Mouse (Mus musculus): ENCODE results near the gene Syp.

Gene Syp

DNA sequence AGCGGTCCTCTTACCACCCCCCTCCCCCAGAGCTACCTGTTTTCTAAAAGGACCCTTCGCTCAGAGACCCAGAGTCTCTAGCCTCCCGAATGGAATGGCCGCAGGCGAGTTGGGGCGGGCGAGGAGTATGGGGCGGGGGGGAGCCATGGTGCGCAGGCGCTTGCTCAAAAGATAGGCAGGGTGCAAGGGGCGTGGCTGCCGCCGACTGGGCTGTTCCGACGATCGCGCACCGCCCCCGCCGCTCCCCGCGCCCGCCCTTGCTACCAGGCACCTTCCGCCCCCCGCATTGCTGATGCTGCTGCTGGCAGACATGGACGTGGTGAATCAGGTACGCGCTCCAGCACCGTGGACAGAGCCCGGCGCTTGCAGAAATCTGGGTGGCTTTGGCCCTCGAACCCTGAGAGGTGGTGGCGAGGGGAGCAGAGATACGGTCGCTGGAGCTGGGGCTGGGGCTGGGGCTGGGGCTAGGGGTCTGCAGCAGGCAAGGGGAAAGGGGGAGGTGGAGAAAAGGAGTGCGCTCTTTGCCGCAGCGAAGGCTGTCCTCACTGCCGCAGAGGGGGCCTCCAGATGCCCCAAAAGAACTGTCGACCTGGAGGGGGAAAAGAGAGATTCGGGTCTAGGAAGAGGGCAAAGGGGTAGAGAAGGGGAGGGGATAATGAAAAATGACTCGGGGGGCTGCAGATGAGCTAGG, at the start of gene Syp:
Gene Syp (plus strand): TSS at position 71 of the 691 bp plus-strand sequence.
- peak; percentile 64 to 73 for DNase-seq

DNA sequence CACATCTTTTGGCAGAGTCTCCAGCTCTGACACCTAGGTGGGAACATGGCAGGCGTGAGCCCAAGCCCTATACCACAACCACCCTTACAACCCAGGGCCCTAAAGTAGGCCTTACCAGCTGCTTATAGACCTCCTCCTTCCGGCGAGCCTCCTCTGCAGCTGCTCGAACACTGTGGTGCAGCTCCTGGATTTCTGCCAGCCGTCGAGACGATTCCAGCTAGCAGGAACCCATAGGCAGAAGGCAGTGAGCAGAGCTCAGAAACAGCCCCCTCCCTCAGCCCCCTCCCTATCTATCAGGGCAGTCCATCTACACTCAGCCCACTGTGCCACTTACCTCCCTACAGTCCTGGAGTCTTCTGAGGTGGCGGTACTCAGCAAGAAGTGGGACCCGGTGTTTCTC, 42.9 kb upstream of the Syp start:
- no peak for DNase-seq

DNA sequence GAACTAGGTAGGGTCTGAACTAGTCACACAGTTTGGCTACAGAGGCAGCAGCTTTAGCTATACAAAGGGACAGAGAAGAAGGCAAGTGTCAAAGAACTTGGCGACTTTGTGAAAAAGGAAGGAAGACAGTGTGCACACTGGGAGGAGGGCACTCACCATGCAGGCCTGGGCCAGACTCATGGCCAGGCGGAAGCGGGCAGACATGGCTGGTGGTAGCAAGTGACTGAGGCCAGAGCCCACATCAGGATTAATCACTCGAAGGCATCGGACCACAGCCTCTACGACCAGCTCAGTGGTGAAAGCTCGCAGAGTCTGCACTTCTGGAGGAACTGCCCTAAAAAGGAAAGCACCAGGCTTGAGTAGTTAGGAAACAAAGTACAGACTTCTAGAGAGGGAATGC, 34.3 kb upstream of the Syp start:
- DNase-seq: no peak

DNA sequence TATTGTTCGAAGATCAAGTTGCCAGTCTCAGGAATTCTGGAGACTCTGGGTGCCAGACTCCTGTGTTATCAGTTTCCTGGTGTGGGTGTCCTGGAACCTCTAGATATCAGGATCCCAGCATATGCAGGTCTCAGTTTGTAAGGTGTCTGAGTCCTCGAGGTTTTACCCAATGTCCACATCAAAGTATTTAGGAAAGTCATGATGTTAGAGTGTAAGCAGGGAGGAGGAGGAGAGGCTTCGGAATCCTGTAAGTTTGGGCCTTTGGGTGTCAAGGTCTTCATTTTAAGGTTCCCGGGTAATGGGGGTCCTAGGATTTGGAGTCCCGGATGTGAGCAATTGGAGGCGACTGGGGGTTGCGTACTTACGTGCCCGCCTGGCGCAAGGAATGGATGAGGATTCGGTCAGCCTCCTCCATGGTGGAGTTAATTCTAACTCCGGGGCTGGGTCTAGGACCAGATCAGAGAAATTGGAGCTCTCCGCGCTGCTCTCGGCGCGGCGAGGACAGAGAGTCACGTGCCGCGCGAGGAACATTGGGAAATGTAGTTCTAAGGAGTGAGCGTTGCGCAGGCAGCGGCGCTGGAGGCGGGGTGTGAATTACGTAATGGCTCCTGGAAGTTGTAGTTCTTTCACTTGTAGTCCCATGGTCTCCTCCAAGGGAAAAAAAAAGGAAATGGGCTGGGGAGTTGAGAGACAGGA, 33.2 kb upstream of the Syp start, which contains the start of gene Ccdc22:
Gene Ccdc22 (minus strand): TSS at position 639 of the 696 bp plus-strand sequence.
- peak; percentile 71 to 74 for DNase-seq

DNA sequence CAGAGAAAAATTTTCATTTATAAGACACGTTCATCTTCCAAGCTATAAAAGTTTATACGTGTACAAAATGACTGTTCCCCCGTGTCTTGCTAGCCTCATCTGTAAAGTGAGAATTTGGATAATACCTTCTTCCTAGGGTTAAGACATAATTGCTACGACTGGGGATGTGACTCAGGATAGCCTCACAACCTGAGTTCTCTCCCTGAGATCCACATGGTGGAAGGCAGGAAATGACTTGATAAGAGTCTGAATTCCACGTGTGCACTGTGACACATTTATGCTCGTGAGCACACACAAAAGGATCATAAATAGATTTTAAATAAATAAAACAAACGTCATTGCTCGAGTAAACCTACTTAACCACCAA, 32.7 kb upstream of the Syp start:
- DNase-seq: no peak

DNA sequence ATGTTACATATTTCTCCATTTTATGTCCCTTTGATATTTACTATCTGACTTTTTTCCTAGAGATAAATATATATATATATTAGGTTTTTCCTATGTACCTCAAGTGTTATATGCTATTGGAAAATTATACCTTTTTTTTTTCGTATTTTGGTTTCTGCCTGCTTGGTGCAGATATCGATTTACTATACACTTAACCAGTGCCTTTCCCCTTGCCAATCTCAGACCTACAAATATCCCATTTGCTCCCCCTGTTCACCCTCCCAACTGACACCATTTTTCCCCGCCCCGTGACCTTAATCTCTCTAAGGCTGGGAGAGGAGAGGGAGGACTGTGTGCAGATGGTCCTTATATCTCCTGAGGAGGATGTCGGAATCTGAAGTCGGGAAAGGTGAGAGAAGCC, 31.5 kb upstream of the Syp start, which contains the start of gene Cacna1f:
Gene Cacna1f (plus strand): TSS at position 301 of the 400 bp plus-strand sequence.
- no peak for DNase-seq

DNA sequence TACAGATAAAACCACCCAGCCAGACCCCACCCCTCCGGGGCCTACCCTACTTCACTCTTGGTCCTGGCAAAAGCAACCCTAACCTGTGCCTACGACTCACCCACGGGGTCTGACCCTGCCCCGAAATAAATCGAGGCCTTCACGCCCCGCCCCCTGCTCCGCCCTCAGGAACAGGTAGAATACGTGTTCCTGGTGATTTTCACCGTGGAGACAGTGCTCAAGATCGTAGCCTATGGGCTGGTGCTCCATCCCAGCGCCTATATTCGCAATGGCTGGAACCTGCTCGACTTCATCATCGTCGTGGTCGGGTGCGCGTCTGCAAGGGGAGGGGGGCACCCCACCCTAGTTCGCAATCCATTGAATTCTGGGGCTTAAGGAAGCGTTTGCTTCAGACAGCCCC, 28.2 kb upstream of the Syp start:
- no peak for DNase-seq

DNA sequence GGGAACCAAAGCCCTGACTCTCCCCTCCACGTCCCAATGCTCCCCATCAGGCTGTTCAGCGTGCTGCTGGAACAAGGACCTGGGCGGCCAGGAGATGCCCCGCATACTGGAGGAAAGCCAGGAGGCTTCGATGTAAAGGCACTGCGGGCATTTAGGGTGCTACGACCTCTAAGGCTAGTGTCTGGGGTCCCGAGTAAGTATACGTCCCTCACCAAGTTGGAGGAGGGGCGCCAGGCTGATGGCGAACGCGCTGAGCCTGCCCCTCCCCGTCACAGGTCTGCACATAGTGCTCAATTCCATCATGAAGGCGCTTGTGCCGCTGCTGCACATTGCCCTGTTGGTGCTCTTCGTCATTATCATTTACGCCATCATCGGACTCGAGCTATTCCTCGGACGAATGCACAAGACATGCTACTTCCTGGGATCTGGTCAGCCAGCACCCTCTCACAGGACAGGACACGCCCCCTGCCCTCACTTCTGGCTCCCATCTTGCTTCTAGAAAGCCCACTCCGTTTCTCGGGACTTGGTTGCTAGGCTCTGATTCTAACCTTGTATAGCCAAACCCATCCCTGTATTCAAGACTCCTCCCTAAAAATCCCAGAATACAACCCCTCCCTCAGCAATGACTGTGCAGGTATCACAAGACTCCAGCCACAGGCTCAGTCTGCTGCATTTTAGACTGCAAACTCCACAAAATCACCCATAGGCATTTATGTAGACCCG, 27.6 kb upstream of the Syp start:
- DNase-seq: no peak

DNA sequence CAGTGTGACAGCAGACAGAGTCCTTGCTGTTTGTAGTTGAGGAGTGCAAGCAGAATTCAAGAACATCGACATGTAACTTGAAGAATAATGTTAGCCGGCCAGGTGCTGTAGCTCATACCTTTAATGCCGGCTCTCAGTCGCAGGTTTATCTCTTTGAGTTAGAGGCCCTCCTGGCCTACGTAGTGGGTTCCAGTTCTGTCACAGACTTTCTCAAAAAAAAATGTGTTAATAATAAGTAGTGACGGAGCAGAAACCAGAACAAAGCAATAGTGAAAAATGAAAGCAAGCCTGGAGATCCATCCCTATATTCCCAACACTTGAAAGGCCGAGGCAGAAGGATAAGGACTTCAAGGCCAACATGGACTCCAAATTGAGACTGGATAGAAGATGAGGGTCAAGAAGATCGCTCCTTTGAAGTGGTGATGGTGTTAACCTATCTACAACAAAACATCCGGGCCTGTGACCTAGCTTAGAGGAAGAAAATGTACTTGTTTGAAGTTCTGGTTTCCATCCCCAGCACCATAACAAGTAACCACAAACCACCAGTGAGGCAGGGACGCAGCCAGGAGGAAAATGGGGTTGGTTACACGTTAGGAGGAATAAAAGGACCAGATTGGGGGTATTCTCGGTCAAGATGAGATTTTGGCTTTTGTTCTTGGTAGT, 20.3 kb upstream of the Syp start:
- DNase-seq: no peak

DNA sequence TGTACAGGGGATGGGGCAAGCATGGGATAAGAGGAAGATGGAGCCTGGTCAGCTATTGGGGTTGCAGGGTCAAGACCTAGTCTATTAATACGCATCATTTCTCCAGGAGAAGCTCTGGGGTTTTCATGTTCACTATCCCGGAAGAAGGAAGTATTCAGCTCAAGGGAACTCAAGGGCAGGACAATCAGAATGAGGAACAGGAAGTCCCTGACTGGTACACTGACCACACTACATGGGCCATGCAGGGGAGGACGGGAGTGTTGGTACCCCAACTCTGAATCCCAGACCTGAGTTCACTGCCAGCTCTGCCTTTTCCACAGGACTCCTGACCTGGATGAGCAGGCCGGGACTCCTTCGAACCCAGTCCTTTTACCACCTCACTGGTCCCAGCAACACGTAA, 5.7 kb upstream of the Syp start:
- no peak for DNase-seq

DNA sequence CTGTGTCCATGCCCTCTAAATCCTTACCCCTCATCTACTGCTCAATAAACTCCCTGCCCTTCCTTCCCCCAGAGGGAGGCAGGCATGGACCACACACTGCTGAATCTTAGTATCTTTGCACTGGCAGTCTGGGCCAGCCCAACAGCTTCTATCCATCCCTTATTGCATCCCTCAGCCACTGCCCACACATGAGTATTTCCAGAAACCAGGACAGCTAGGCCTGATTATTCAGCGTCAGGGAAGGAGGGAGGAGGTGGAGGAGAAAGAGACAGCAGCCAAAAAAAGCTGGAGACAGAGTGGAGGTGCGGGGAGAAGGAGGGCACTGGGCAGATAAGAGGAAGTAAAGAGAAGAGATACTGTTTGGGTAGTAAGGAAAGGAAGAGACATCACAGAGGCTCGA, 3.2 kb upstream of the Syp start:
- no peak for DNase-seq

DNA sequence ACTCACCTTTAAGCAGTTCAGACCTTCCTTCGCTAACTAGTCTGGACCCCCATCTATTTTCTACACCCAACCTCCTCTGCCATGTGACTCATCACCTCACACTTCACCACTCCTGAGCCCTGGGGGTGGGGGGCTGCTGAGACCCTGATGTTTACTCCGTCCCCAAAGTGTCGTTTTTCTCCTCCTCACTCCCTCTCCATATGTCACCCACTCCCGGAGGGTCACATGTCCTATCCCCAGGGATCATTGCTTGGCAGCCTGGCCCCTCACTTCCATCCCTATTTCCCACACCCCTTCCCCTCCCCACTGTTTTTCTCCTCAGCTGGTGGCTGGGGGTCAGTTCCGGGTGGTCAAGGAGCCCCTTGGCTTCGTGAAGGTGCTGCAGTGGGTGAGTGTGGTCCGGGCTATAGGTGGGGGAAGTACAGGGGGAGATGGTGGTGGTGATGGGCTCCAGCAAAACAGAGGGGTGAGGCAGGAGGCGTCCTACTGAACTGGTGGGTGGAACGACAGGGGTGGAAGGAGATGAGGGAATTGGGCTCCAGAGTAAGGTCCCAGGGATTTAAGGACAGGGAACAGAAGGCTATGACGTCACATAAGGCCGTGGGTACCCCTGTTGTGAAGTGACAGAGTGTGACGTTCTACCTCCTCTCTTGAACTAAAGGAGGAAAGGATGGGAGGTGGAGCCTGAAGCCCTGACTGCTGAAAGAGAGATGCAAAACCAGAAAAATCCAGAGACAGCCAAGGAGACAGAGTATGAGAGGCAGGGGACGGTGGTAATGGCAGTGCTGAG, 1.5 kb downstream of the Syp start:
- no peak for DNase-seq

DNA sequence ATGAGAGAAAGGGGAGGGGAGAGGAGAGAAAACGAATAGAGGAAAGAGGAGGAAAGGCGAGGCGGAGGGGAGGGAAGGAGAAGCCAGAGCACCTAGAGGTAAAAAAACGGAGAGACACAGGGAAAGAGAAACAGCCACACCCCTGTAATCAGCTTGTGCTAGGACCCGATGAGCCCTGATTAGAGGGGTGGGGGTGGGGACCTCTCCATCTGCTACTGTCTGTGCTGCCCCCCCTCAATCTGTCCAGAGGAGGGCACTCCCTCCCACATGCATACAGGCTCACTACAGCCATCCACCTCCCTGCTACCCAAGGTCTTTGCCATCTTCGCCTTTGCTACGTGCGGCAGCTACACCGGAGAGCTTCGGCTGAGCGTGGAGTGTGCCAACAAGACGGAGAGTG, 2.5 kb downstream of the Syp start:
- DNase-seq: no peak

DNA sequence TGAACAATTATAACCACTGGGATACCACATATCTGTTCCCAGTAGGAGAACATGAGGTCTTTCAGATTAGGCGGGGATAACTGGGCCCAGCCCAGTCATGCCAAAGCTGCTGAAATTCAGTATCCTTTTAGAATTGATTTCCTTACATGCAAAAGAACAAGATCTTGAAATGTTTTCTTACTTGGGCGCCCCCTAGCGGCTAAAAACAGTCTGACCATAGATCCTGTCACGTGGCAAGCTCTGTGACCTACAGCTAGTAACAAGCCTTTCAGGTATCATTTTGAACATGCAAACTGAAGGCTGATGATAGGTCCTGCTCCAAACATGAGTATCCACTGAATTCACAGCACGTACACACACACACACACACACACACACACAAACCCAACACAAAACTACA, 7.1 kb downstream of the Syp start:
- peak; percentile 61 to 80 for DNase-seq

DNA sequence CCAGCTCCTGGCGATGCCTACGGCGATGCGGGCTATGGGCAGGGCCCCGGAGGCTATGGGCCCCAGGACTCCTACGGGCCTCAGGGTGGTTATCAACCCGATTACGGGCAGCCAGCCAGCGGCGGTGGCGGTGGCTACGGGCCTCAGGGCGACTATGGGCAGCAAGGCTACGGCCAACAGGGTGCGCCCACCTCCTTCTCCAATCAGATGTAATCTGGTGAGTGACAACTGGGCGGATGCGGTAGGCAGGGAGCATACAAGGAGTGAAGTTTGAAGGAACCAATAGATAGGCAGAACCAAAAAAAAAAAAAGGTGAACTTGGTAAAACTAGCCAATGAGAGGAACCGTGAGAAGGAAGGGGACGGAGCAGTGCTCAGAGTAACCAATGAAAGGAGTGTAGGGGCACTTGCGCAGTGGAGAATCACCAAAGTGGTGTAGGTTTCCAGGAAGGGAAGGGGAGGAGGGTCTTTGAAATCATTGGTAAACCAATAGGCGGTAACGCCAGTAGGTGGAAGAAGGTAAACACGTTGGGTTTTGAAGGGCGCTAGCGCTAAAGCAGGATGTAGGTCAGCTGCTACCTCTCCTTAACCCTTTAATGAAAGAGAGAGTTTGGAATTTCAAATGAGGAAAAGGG, 10.5 kb downstream of the Syp start:
- DNase-seq: peak; percentile 74

DNA sequence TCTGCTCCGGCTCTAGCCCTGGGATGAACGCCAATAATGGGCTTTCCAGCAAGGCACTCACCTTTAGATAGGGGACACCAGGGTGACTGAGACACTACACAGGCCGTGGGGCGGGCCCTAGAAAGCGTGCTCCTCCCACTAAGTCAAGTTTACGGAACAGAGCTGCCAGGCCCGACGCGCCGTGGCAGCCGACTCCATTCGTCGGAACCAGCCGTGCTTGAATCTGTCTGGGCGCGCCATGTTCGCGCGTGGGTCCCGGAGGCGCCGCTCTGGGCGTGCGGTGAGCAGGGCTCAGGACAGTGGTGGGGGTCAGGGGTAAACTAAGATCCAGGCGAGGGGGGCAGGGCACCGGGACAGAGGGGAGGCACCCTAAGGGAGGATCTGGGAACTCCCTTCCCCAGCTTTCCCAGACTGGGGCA, 19.0 kb downstream of the Syp start, which contains the start of gene Prickle3:
Gene Prickle3 (plus strand): TSS at position 40 of the 419 bp plus-strand sequence.
- peak; percentile 52 to 62 for DNase-seq

DNA sequence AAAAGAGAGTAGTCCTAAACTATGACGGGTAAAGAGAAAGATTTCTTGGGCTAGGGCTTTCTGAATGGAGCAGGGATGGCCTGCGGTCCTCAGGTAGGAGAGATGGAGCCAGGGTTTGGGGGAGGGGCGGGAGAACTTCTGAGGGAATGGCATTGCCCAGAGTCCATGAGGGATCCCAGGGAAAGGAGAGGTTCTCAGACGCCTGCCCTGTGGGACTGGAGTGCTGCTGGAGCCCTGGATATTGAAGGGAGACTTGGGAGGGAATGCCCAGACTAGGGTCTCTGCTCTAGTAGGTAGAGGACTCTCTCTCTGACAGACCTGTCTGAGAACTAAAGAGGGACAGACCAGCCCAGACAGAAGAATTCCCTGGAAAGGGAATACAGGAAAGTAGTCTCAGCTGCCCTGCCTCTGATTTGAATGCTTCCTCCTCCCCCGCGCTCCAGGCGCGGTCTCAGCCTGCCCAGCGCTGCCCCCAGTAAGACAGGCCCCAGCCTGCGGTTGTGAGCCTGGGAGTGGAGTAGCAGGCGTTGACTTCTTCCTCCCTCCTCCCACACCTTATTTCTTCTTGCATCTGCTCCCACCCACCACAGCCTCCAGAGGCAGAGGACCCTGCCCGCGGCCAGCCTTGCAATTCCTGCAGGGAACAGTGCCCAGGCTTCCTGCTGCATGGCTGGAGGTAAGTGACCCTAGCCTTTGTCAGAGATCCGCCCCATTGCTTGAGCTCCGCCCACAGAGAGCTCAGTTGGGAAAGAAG, 19.9 kb downstream of the Syp start:
- DNase-seq: no peak

DNA sequence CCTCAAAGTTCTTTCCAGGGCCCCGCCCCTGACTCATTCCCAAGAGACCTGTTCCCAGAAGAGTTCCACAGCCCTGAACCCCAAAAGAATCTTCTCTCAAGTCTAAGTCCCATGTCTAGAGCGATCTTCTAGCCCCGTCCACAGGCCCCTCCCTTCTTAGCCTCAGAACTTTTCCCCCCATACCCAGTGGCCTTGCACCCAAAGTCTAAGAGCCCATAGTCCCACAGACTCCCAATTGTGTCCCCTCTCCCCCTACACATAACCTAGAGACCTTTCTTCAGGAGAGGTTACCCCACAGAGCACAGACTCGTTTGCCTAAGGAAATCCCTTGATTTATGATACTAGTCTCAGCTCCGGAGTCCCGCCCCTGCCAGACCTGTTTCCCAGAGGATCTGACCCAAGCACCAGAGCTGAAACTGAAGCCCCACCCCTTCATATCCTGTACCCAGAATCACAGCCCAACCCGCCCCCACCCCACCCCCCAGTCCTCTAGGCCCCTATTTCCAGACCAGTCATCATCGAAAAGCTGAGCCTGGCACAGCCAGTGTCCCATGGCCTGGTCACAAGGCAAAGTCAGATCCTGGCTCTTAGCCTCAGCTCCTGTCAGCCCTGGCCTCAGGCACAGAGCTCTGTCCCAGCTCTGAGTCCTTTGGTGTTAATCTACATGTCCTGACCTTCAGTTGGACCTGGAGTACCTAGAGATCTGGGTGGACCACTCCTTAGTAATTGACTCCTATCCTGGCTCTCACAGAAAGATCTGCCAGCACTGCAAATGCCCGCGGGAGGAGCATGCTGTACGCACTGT, 20.7 kb downstream of the Syp start:
- DNase-seq: no peak

DNA sequence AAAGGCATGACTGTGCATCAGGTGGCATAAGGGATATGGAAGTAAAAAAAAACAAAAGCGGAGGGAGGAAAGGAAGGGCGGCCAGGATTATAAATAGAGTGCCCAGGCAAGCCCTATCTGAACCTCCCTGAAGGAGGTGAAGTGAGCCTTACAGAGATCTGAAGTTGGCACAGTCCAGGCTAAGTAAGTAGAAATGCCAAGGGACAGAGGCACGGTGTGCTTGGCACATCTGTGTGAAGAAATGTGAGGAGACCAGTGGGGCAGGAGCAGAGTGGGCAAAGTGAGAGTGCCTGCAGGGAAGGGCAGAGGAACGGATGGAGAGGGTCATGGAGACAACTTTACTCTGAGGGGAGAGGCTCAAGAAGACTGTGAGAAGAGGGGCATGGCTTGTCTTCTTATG, 22.8 kb downstream of the Syp start:
- DNase-seq: no peak

DNA sequence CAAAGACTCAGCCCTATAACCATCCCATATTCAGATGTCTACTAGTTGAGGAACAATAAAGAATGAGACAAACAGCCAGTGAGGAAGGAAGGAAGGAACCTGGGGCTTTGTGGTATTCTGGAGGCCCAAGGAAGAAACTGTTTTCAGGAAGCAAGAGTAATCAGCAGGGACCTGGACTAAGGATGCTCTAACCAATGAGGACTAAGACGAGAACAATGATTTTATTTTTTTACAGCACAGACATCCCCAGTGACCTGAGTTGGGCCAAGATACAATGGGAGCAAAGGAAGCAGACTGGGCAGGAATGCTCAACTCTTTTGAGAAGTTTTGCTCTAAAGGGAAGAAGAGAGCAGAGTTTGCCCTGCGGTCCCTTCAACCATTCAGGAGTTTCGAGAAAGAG, 24.7 kb downstream of the Syp start:
- DNase-seq: no peak

All from spleen, adult 18-20 months (tissue).